Mouse (Mus musculus): Measurements from ENCODE around the gene Sfrp4. TPM values are rescaled to one million over a fixed set of nuclear protein-coding genes. Genes with fewer than 3 reads are reported as not detected.

Gene Sfrp4
- polyA plus RNA-seq, 1 experiment: 0.85 TPM

GRCm38 (mm10) chr13:19649824-19650223 lies 26.9 kb downstream of the Sfrp4 start:
- H3K4me1 ChIP-seq (replicated peaks; ENCODE audit: control insufficient read depth, insufficient read depth, low read length): no peaks in the 10 kb centered on the region
- no peak for DNase-seq
- no peak overlapping the region for H3K4me3 ChIP-seq (ENCODE audit: control insufficient read depth, insufficient read depth, low read length)
- H3K27ac ChIP-seq (ENCODE audit: control insufficient read depth, insufficient read depth, low read length): no peak overlapping the region
- WGBS: 94% methylated on average over 2 of the region's 2 CpGs
- TF ChIP-seq CTCF (IDR thresholded peaks at IDR 0.05; ENCODE audit: borderline replicate concordance, control insufficient read depth, extremely low read depth, insufficient read depth, low read length, poor library complexity) (no peak), POLR2A (IDR thresholded peaks at IDR 0.05; ENCODE audit: control insufficient read depth, extremely low read depth, insufficient read depth, low read length, poor library complexity) (no peak)
- no peaks in the 10 kb centered on the region for H3K27me3 ChIP-seq (ENCODE audit: control insufficient read depth, insufficient read depth, low read length)
- H3K36me3 ChIP-seq (ENCODE audit: control insufficient read depth, insufficient read depth, low read length): no peaks in the 10 kb centered on the region

DNA sequence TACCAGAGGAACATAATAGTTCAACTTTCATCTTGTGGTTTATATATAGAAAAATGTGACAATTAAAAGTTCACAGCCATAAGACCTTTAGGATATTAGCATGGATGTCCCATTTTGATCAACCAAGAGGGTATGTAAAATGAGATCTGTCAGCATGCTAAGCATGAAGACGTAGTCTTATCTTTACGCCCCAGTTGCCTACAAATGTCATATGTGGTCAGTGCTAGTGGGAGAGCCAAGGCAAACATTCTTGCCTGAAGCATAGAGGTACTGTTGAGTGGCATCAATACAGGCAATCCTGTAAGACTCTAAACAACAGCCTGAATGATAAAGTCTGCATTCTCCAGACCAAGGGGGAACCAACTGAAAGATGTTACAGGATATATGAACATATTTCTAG lies 29.5 kb downstream of the Sfrp4 start:
- Histone ChIP-seq H3K36me3 (ENCODE audit: control insufficient read depth, insufficient read depth, low read length) (no peaks in the 10 kb centered on the region), H3K27ac (ENCODE audit: control insufficient read depth, insufficient read depth, low read length) (no peak overlapping the region), H3K27me3 (ENCODE audit: control insufficient read depth, insufficient read depth, low read length) (no peaks in the 10 kb centered on the region), H3K4me1 (replicated peaks; ENCODE audit: control insufficient read depth, insufficient read depth, low read length) (no peaks in the 10 kb centered on the region), H3K4me3 (ENCODE audit: control insufficient read depth, insufficient read depth, low read length) (no peak overlapping the region)
- DNase-seq: no peak
- 95% methylated on average over 2 of the region's 2 CpGs for WGBS
- no peak for TF ChIP-seq CTCF (IDR thresholded peaks at IDR 0.05; ENCODE audit: borderline replicate concordance, control insufficient read depth, extremely low read depth, insufficient read depth, low read length, poor library complexity)
- TF ChIP-seq POLR2A (IDR thresholded peaks at IDR 0.05; ENCODE audit: control insufficient read depth, extremely low read depth, insufficient read depth, low read length, poor library complexity): no peak

- TF ChIP-seq POLR2A (IDR thresholded peaks at IDR 0.05; ENCODE audit: control insufficient read depth, extremely low read depth, insufficient read depth, low read length, poor library complexity) (no peak), CTCF (IDR thresholded peaks at IDR 0.05; ENCODE audit: borderline replicate concordance, control insufficient read depth, extremely low read depth, insufficient read depth, low read length, poor library complexity) (no peak)
- Histone ChIP-seq H3K27me3 (ENCODE audit: control insufficient read depth, insufficient read depth, low read length) (no peaks in the 10 kb centered on the region), H3K27ac (ENCODE audit: control insufficient read depth, insufficient read depth, low read length) (no peak overlapping the region), H3K4me3 (ENCODE audit: control insufficient read depth, insufficient read depth, low read length) (no peak overlapping the region), H3K36me3 (ENCODE audit: control insufficient read depth, insufficient read depth, low read length) (no peaks in the 10 kb centered on the region), H3K4me1 (replicated peaks; ENCODE audit: control insufficient read depth, insufficient read depth, low read length) (no peaks in the 10 kb centered on the region)
- 94% methylated on average over 4 of the region's 4 CpGs for WGBS
- no peak for DNase-seq
Measured at GRCm38 (mm10) chr13:19668355-19669140, 45.6 kb downstream of the Sfrp4 start.

DNA sequence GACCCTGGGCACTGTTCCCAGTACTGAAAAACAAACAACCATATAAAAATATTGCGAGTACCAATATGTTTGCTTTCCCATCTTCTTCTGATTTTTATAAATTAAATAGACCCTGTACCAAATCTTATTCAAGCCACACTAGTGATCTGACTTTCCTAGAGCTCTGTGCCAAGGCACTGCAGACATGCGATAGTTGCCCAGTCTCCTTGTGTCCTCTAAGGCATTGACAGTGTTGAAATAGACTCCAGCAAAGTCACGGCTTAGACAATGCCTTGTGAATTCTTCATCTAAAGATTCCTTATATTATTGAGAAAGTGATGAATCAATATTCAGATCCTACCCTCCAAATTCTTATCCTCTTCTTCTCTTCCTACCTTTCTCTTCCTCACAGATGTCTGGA lies 51.1 kb downstream of the Sfrp4 start:
- H3K27me3 ChIP-seq (ENCODE audit: control insufficient read depth, insufficient read depth, low read length): no peaks in the 10 kb centered on the region
- H3K4me1 ChIP-seq (replicated peaks; ENCODE audit: control insufficient read depth, insufficient read depth, low read length): no peaks in the 10 kb centered on the region
- no peaks in the 10 kb centered on the region for H3K36me3 ChIP-seq (ENCODE audit: control insufficient read depth, insufficient read depth, low read length)
- H3K27ac ChIP-seq (ENCODE audit: control insufficient read depth, insufficient read depth, low read length): no peak overlapping the region
- TF ChIP-seq CTCF (IDR thresholded peaks at IDR 0.05; ENCODE audit: borderline replicate concordance, control insufficient read depth, extremely low read depth, insufficient read depth, low read length, poor library complexity) (no peak), POLR2A (IDR thresholded peaks at IDR 0.05; ENCODE audit: control insufficient read depth, extremely low read depth, insufficient read depth, low read length, poor library complexity) (no peak)
- 96% methylated on average over 3 of the region's 3 CpGs for WGBS
- H3K4me3 ChIP-seq (ENCODE audit: control insufficient read depth, insufficient read depth, low read length): no peak overlapping the region
- no peak for DNase-seq

DNA sequence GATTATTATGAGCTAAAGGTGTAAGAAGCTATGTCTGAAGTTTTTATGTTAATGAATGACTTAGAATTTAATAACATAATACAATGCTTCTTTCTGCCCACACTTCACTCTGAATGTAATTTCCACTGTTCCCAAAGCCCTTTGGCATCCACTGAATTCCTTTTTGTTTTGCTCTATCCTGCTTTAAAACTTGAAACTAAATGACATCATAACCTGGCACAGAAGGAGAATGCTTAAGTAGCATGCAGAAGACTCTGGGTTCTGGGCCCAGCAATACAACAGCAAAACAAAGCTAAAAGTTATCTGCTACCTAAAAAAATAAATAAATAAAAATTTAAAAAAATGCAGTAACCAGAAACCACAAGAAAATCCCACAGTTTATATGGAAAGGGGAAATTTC lies 51.7 kb downstream of the Sfrp4 start:
- Histone ChIP-seq H3K27me3 (ENCODE audit: control insufficient read depth, insufficient read depth, low read length) (no peaks in the 10 kb centered on the region), H3K27ac (ENCODE audit: control insufficient read depth, insufficient read depth, low read length) (no peak overlapping the region), H3K4me1 (replicated peaks; ENCODE audit: control insufficient read depth, insufficient read depth, low read length) (no peaks in the 10 kb centered on the region), H3K36me3 (ENCODE audit: control insufficient read depth, insufficient read depth, low read length) (no peaks in the 10 kb centered on the region), H3K4me3 (ENCODE audit: control insufficient read depth, insufficient read depth, low read length) (no peak overlapping the region)
- TF ChIP-seq POLR2A (IDR thresholded peaks at IDR 0.05; ENCODE audit: control insufficient read depth, extremely low read depth, insufficient read depth, low read length, poor library complexity): no peak
- no peak for TF ChIP-seq CTCF (IDR thresholded peaks at IDR 0.05; ENCODE audit: borderline replicate concordance, control insufficient read depth, extremely low read depth, insufficient read depth, low read length, poor library complexity)
- no peak for DNase-seq

Other genes with a start within 250 kb of the Sfrp4 start
- 14.5 and 17.7 TPM in 2 replicates for gene Stard3nl, start 227.3 kb upstream of the Sfrp4 start, polyA plus RNA-seq (2012; rRNA removed)
- gene Epdr1, start 3.2 kb upstream of the Sfrp4 start, polyA plus RNA-seq (2012; rRNA removed): 4.7 and 5.0 TPM in 2 replicates
- not detected in 2 replicates for gene Nme8, start 74.7 kb downstream of the Sfrp4 start, polyA plus RNA-seq (2012; rRNA removed)
- 0.17 and 0.22 TPM in 2 replicates for gene Gpr141, start 201.2 kb downstream of the Sfrp4 start, polyA plus RNA-seq (2012; rRNA removed)